26 mouse cellular contexts compared by ENCODE assay signal in the genomic region with DNA sequence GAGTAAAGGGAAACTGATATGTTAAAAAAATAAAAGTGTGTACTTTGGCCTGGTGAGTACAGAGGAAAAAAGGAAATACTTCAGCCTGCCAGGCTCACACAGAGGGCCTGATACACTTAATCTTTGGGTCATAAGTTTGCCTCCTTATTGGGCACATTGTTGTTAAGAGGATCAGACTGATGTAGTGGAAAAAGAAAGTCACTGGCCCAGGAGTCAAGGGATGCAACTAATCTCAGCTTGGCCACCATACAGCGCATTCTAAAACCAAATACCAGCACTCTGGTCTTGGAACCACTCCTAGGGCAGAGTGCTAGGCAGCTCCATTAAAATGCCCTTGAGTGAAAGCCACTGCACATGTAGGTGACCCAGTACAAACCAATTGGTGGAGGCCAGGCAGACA. TPM values are rescaled to one million over a fixed set of nuclear protein-coding genes. Genes with fewer than 3 reads are reported as not detected.
DNase-seq lines count a peak whose midpoint lies in the region; ATAC-seq lines count a peak whose summit lies in the region.
"Had no signal": no experiment of that assay in that cellular context is flagged by ENCODE, and none has a peak within 500 bp of the region (broad histone marks: within the 10 kb centered on the region; RNA-seq: fewer than 3 reads in every experiment).

No protein-coding gene starts in this region.

- H3K36me3 ChIP-seq in heart, embryonic 13.5 days: peaks cover 49% of the 10 kb centered on the region
- no peaks in the 10 kb centered on the region for H3K36me3 ChIP-seq in midbrain, embryonic 15.5 days (replicated peaks)
- H3K36me3 ChIP-seq: limb, embryonic 13.5 days; neural tube, embryonic 13.5 days had no signal

- H3K9ac ChIP-seq in heart, embryonic 13.5 days: no peak overlapping the region
- no peak overlapping the region for H3K9ac ChIP-seq in midbrain, embryonic 15.5 days
- H3K9ac ChIP-seq: forebrain, embryonic 13.5 days; limb, embryonic 13.5 days; liver, embryonic 14.5 days; lung, embryonic 14.5 days; neural tube, embryonic 13.5 days had no signal

- 79% methylated on average over 1 of the region's 1 CpGs for WGBS in heart, embryonic 13.5 days
- WGBS in midbrain, embryonic 15.5 days: 88% methylated on average over 1 of the region's 1 CpGs

- no peaks in the 10 kb centered on the region for H3K27me3 ChIP-seq in heart, embryonic 13.5 days (replicated peaks)
- no peaks in the 10 kb centered on the region for H3K27me3 ChIP-seq in midbrain, embryonic 15.5 days (replicated peaks)
- H3K27me3 ChIP-seq: forebrain, embryonic 13.5 days; limb, embryonic 13.5 days; neural tube, embryonic 13.5 days had no signal

- peaks cover 10% of the 10 kb centered on the region; the same call in 1 of the 2 replicates for H3K9me3 ChIP-seq in heart, embryonic 13.5 days
- no peaks in the 10 kb centered on the region for H3K9me3 ChIP-seq in midbrain, embryonic 15.5 days
- H3K9me3 ChIP-seq: limb, embryonic 13.5 days had no signal

- H3K4me3 ChIP-seq in brown adipose tissue, adult 24 weeks (ENCODE audit: insufficient read depth, low read depth, low read length): no peak overlapping the region
- H3K4me3 ChIP-seq in heart, embryonic 13.5 days: no peak overlapping the region
- no peak overlapping the region for H3K4me3 ChIP-seq in midbrain, embryonic 15.5 days
- H3K4me3 ChIP-seq: forebrain, embryonic 13.5 days; limb, embryonic 13.5 days; myocyte; neural tube, embryonic 13.5 days had no signal

- peak overlapping the region; percentile 83 for H3K27ac ChIP-seq in brown adipose tissue, adult 24 weeks (replicated peaks; ENCODE audit: low read depth, low read length)
- peak overlapping the region; percentile 59 for H3K27ac ChIP-seq in heart, embryonic 13.5 days (replicated peaks)
- H3K27ac ChIP-seq in midbrain, embryonic 15.5 days: no peak overlapping the region
- H3K27ac ChIP-seq: forebrain, embryonic 13.5 days; limb, embryonic 13.5 days; liver, embryonic 14.5 days; neural tube, embryonic 13.5 days had no signal

- DNase-seq in gastrocnemius, postnatal 25 days: peak; percentile 42
- DNase-seq in gastrocnemius, adult 8-10 months (ENCODE audit: low spot score in 2 of 2): no peak
- peak; percentile 7 for DNase-seq in heart, postnatal 25 days (ENCODE audit: low spot score)
- DNase-seq in thymus, postnatal 25 days: no peak
- no peak for DNase-seq in urinary bladder, adult 18-20 months (ENCODE audit: low spot score in 2 of 2)
- DNase-seq: adrenal gland, adult 2 months; cerebellum, adult 11-12 months; cerebellum, postnatal 14 days; embryo, embryonic 11 days; gastrocnemius, postnatal 36 days; kidney, adult 18-20 months; kidney, postnatal 4 days; layer of hippocampus, adult 9-11 months; lung, embryonic 14.5 days; retina, postnatal 1 day; right cerebral cortex, postnatal 25 days had no signal

- ATAC-seq in heart, embryonic 13.5 days (ENCODE audit: extremely low read depth, insufficient number of reproducible peaks, low FRiP score, low TSS enrichment): no peak
- ATAC-seq in midbrain, embryonic 15.5 days (replicated peaks): no peak
- ATAC-seq: CD4-positive, CD25-positive, alpha-beta regulatory T cell, adult 4 months; forebrain, embryonic 13.5 days; midbrain, embryonic 16.5 days had no signal

- no peak overlapping the region for H3K4me2 ChIP-seq in heart, embryonic 13.5 days
- no peak overlapping the region for H3K4me2 ChIP-seq in midbrain, embryonic 15.5 days
- H3K4me2 ChIP-seq: forebrain, embryonic 13.5 days; limb, embryonic 13.5 days; lung, embryonic 14.5 days; neural tube, embryonic 13.5 days had no signal

- intact Hi-C loops in heart, postnatal 25 days (cut with DNase I): no loop called here

- H3K4me1 ChIP-seq in brown adipose tissue, adult 24 weeks (ENCODE audit: control insufficient read depth, insufficient read depth, insufficient read length, low read length): peaks cover 18% of the 10 kb centered on the region
- H3K4me1 ChIP-seq in heart, embryonic 13.5 days: peaks cover 7% of the 10 kb centered on the region; the same call in 1 of the 2 replicates
- no peaks in the 10 kb centered on the region for H3K4me1 ChIP-seq in midbrain, embryonic 15.5 days
- H3K4me1 ChIP-seq: forebrain, embryonic 13.5 days; limb, embryonic 13.5 days; neural tube, embryonic 13.5 days had no signal

RNA-seq across cellular contexts. Expression of gene Npr3, which starts 28.8 kb away (rescaled TPM):
- total RNA-seq in gastrocnemius, postnatal 25 days (2021): 10 to 100 TPM; 12.2 to 16.2 TPM
- 10 to 100 TPM in 1 of 4 experiments, 1 to 10 TPM in 3; 4.1 to 12.0 (median 6.1) TPM for total RNA-seq in gastrocnemius, adult 8-10 months (2022)
- polyA plus RNA-seq in brown adipose tissue, adult 24 weeks (2012; ENCODE audit: insufficient read depth, insufficient read length, missing spikeins): 67.8 and 71.3 TPM in 2 replicates
- polyA plus RNA-seq in heart, embryonic 13.5 days (2015; fragmentation: Nextera tagmentation; extraction: Ambion mirVana): 9.1 and 9.9 TPM in 2 replicates
- 10 to 100 TPM; 34.0 to 38.2 TPM for total RNA-seq in heart, postnatal 25 days (2021)
- 0.87 and 1.1 TPM in 2 replicates for polyA plus RNA-seq in midbrain, embryonic 15.5 days (2015; fragmentation: Nextera tagmentation; extraction: Ambion mirVana)
- polyA plus RNA-seq: CD4-positive, CD25-positive, alpha-beta regulatory T cell, adult 4 months had no signal

Comparison
In these comparisons a context has a peak if more than half of its experiments do, and no peak if none do; other contexts are left out.
1. DNase-seq: peak in gastrocnemius, postnatal 25 days (single experiment) and heart, postnatal 25 days (single experiment); none in gastrocnemius, adult 8-10 months (0 of 2), thymus, postnatal 25 days (single experiment) and urinary bladder, adult 18-20 months (0 of 2).